Mouse (Mus musculus) limb, embryonic 14.5 days (tissue): ENCODE results near the gene Gdf10. TPM values are rescaled to one million over a fixed set of nuclear protein-coding genes. Genes with fewer than 3 reads are reported as not detected.
A peak's percentile ranks its signal among the peaks of the same experiment; 100 is the strongest.

Source experiments
- ATAC-seq: fragments of 200-750 bp; cut with Nextera tagmentation; 2 replicates; pipeline ENCODE4 v1.8.0; 2017; ENCODE audit warnings: low read depth, moderate number of reproducible peaks, moderate TSS enrichment; ENCODE audit not compliant: low FRiP score
- DNase-seq: peaks from one replicate; pipeline ENCODE4 v3.0.0-alpha.2; 2015; ENCODE audit warnings: low spot score
- H3K27ac ChIP-seq: fragments of 300-500 bp; sonication (generic); replicated peaks from 2 replicates; pipeline ENCODE4 v1.5.1; 2014; ENCODE audit warnings: low read depth, mild to moderate bottlenecking, low read length, moderate library complexity, mixed read lengths
- H3K27me3 ChIP-seq: fragments of 300-500 bp; sonication (generic); 2 replicates; pipeline ENCODE4 v1.6.1; 2014; ENCODE audit warnings: low read length, mixed read lengths; ENCODE audit not compliant: control insufficient read depth, insufficient read depth
- H3K36me3 ChIP-seq: fragments of 300-500 bp; sonication (generic); 2 replicates; pipeline ENCODE4 v1.6.1; 2014; ENCODE audit warnings: mild to moderate bottlenecking, low read length, moderate library complexity, mixed read lengths; ENCODE audit not compliant: control insufficient read depth, insufficient read depth
- H3K4me1 ChIP-seq: fragments of 300-500 bp; sonication (generic); 2 replicates; pipeline ENCODE4 v1.6.1; 2014; ENCODE audit warnings: antibody characterized with exemption, low read length, mixed read lengths; ENCODE audit not compliant: control insufficient read depth, insufficient read depth
- H3K4me2 ChIP-seq: fragments of 300-500 bp; sonication (generic); replicated peaks from 2 replicates; pipeline ENCODE4 v1.6.1; 2014; ENCODE audit warnings: low read depth, mild to moderate bottlenecking, low read length, moderate library complexity; ENCODE audit not compliant: severe bottlenecking
- H3K4me3 ChIP-seq: fragments of 300-500 bp; sonication (generic); replicated peaks from 2 replicates; pipeline ENCODE4 v1.5.1; 2014; ENCODE audit warnings: low read length
- H3K9ac ChIP-seq: fragments of 300-500 bp; sonication (generic); 2 replicates; pipeline ENCODE4 v1.6.1; 2014; ENCODE audit warnings: mild to moderate bottlenecking, low read depth, low read length, moderate library complexity; ENCODE audit not compliant: severe bottlenecking
- H3K9me3 ChIP-seq: fragments of 300-500 bp; sonication (generic); 2 replicates; pipeline ENCODE4 v1.6.1; 2016; ENCODE audit warnings: low read length; ENCODE audit not compliant: control insufficient read depth
- POLR2A ChIP-seq: fragments of 200-500 bp; IDR thresholded peaks from 2 replicates; pipeline ENCODE4 v1.8.0; 2012; ENCODE audit warnings: inconsistent platforms, mild to moderate bottlenecking, moderate library complexity, borderline replicate concordance; ENCODE audit not compliant: insufficient read depth, insufficient read length; ENCODE audit errors: extremely low read depth
- WGBS: fragments of 180-500 bp; shearing (Covaris S2); extraction: QIAGEN DNeasy Blood & Tissue Kit; methylation state at CpG from one replicate; pipeline ENCODE4 v1.1.7; 2014; 5-methylcytosine and 5-hydroxymethylcytosine counted together
- polyA plus RNA-seq, 2 experiments: library from polyadenylated mRNA; depleted of rRNA in 1 of 2; stranded (reverse) in 1 of 2; unstranded in 1 of 2; fragments of >200 nt; fragmentation: Nextera tagmentation in 1 of 2; extraction: Ambion mirVana in 1 of 2; gene quantifications; 2 replicates each; pipeline versions ENCODE4 v1.2.1 to v1.2.3; 2012 to 2014

The Gdf10 gene
- polyA plus RNA-seq, 2 experiments: 38.8 to 52.9 TPM

DNA sequence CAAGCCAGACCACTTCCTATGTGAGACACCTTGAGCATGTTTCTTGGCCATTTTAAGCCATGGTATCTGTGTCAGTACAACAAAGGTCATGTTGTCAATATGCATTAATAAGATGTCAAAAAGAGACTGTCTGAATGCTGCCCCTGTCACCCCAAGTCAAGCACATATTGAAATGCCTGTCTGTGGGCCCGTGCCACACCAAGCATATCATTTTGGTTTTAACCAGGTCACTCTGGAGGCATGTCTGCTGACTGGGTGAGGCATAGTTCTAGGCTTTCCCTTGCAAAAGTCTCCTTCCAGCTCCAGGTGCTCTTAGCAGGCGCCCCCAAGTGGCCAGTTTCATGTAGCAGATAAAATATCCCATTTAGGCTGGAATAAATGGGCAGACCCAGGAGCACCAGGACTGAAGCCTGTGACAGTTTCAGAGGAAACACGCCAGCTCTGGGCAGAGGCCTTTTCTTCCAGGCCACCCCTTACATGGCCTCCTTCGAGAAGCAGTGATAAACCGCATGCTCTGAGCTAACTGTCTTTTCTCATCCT is 10.5 kb downstream of the Gdf10 start:
- no peak for TF ChIP-seq POLR2A
- no peaks in the 10 kb centered on the region for H3K4me1 ChIP-seq
- no peak overlapping the region for H3K4me2 ChIP-seq
- H3K9me3 ChIP-seq: no peaks in the 10 kb centered on the region
- H3K4me3 ChIP-seq: no peak overlapping the region
- ATAC-seq (no peak), DNase-seq (peak; percentile 59)
- no peak overlapping the region for H3K27ac ChIP-seq
- H3K27me3 ChIP-seq: peaks cover 6% of the 10 kb centered on the region; the same call in 1 of the 2 replicates
- no peak overlapping the region for H3K9ac ChIP-seq
- H3K36me3 ChIP-seq: peaks cover 44% of the 10 kb centered on the region
- 38% methylated on average over 5 of the region's 5 CpGs for WGBS

DNA sequence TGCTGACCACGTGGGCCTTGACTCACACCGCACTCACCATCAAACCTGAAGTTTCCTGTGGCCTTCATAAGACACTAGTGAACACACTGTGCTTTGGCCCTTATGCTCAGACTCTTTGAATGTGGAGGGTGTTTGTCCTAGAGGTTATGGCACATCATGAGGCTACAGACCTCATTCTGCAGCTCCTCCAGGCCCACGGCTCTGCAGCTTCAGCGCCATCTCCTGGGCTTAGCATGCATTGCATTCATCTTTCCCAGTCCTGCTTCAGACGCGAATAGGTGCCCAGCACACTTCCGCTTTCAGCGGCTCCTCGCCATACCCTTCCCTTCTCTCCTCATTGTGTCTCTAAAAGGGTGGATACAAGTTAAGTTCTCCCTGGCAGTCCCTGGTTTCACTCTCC is 15.7 kb downstream of the Gdf10 start:
- no peaks in the 10 kb centered on the region for H3K9me3 ChIP-seq
- H3K4me2 ChIP-seq: peak overlapping the region; percentile 27; the same call in 1 of the 2 replicates
- H3K9ac ChIP-seq: 0 out of 2 replicates have a peak overlapping the region, but pooled peaks have one; percentile 34
- no peak overlapping the region for H3K27ac ChIP-seq
- no peaks in the 10 kb centered on the region for H3K27me3 ChIP-seq
- no peak overlapping the region for H3K4me3 ChIP-seq
- ATAC-seq (peak; percentile 57; the same call in 1 of the 2 replicates), DNase-seq (peak; percentile 56)
- H3K4me1 ChIP-seq: no peaks in the 10 kb centered on the region
- peaks cover 24% of the 10 kb centered on the region for H3K36me3 ChIP-seq
- 26% methylated on average over 9 of the region's 9 CpGs for whole genome bisulfite sequencing
- TF ChIP-seq POLR2A: no peak

DNA sequence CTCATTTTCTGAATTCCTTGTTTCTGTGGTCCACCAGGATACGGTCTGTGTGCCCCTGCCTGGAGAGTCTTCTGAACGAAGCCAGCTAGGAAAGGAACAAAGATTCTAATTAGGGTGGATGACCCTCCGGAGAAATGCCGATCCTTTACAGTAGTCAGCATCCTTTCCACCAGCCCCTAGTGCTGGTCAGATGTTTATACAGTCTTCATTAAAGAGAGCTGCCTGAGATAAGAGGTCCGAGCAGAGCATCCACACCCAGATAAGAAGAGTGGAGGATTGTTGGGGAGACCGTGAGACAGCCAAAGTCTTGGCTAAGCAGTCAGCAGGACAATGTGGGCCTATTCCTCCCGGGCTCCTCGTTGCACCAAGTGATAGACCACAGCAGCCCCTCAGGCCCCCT is 17.4 kb downstream of the Gdf10 start, which contains the start of gene Gdf2:
Gene Gdf2 (plus strand): TSS at position 301 of the 400 bp plus-strand sequence.
- WGBS: 64% methylated on average over 8 of the region's 8 CpGs
- H3K27ac ChIP-seq: no peak within 1 kb of the TSS
- no peak within 1 kb of the TSS for H3K4me2 ChIP-seq
- H3K4me1 ChIP-seq: no peaks in the 10 kb centered on the region
- no peaks in the 10 kb centered on the region for H3K9me3 ChIP-seq
- TF ChIP-seq POLR2A: no peak
- no peak for ATAC-seq
- H3K9ac ChIP-seq: no peak within 1 kb of the TSS
- no peak for DNase-seq
- H3K27me3 ChIP-seq: no peaks in the 10 kb centered on the region
- H3K36me3 ChIP-seq: peaks cover 8% of the 10 kb centered on the region
- no peak within 1 kb of the TSS for H3K4me3 ChIP-seq

DNA sequence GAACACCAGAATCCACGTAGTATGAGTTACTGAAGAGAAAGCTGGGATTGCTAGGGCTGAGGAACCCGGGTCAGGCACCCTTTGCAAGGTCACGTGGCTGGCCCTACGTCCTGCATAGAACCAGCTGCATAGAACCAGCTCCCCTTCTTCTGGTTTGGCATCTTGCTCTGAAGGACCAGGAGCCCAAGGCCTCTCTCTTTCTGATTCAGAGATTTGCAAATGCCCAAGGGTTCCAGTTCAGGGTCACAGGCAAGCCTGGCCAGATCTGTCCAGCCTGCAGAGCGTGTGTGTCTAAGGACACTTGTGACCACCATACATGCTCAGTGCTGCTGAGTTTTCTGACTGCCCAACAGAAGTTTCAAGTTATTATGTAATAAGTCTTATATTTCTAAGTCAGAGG is 18.8 kb downstream of the Gdf10 start:
- ATAC-seq: no peak
- no peaks in the 10 kb centered on the region for H3K27me3 ChIP-seq
- H3K4me3 ChIP-seq: no peak overlapping the region
- no peak overlapping the region for H3K27ac ChIP-seq
- no peaks in the 10 kb centered on the region for H3K36me3 ChIP-seq
- TF ChIP-seq POLR2A: no peak
- WGBS: 75% methylated on average over 5 of the region's 5 CpGs
- no peak for DNase-seq
- no peaks in the 10 kb centered on the region for H3K9me3 ChIP-seq
- H3K9ac ChIP-seq: no peak overlapping the region
- no peak overlapping the region for H3K4me2 ChIP-seq
- H3K4me1 ChIP-seq: no peaks in the 10 kb centered on the region

GRCm38 (mm10) chr14:33946125-33946524 is 22.7 kb downstream of the Gdf10 start:
- 78% methylated on average over 6 of the region's 6 CpGs for WGBS
- Histone ChIP-seq H3K4me3 (no peak overlapping the region), H3K4me1 (no peaks in the 10 kb centered on the region), H3K9ac (no peak overlapping the region), H3K36me3 (no peaks in the 10 kb centered on the region), H3K27me3 (no peaks in the 10 kb centered on the region), H3K9me3 (no peaks in the 10 kb centered on the region), H3K27ac (no peak overlapping the region), H3K4me2 (no peak overlapping the region)
- no peak for TF ChIP-seq POLR2A
- no peak for ATAC-seq
- DNase-seq: no peak
